Mouse (Mus musculus) thymus, postnatal 0 days (tissue): ENCODE measurements around the gene Plxna1. TPM values are rescaled to one million over a fixed set of nuclear protein-coding genes. Genes with fewer than 3 reads are reported as not detected.

ENCODE experiments used
- DNase-seq: peaks from one replicate; pipeline ENCODE4 v3.0.0-alpha.2; 2015; ENCODE audit warnings: low spot score
- polyA plus RNA-seq: library from polyadenylated mRNA; unstranded; fragments of >200 nt; fragmentation: Nextera tagmentation; extraction: Ambion mirVana; gene quantifications from 2 replicates; pipeline ENCODE4 v1.2.1, GENCODE M21; 2015

The Plxna1 gene
- 9.8 and 11.1 TPM in 2 replicates for polyA plus RNA-seq

- peak; percentile 66 for DNase-seq
Observed at GRCm38 (mm10) chr6:89362281-89363106, at the start of gene Plxna1. Gene Plxna1, minus strand, starts transcription at chr6:89362620.

DNA sequence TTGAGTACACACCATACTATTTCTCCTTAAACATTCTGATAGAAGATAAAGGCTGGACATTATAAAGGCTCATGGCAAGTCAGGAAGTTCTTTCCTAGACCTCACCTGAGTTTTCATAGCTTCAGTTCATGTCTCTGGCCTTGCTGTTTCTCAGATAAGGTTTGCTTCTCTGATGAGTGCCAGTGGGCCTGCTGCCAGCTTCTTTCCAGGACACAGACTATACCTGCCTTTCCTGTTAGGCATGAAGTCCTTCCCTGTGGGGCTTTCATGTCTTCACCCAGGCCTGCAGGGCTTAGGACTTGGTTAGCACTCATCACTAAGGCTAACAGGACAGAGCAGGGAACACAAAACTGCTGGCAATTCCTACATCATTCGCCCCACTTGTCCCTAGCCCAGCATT, 46.6 kb upstream of the Plxna1 start:
- DNase-seq = no peak

GRCm38 (mm10) chr6:89408259-89408658, 45.8 kb upstream of the Plxna1 start:
- no peak for DNase-seq

GRCm38 (mm10) chr6:89407247-89407889, 44.9 kb upstream of the Plxna1 start:
- no peak for DNase-seq

DNA sequence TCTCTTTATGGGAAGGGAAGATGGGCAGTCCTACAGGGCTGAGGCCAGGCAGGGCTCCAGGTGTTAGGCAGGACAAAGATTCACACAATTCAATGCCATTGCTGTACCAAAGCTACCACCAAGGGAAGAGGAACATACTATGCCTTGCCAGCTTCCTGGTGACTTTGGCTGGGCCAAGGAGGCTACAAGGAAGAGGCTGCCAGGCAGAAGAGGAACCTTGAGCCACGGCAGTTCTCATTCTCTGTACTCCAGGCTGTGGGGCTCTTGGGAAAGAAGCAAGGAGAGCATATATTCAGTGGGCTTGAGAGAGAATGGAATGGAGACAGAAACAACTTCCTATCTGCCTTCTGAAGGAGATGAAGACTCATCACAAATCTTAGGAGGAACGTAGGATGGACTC, 42.5 kb upstream of the Plxna1 start:
- DNase-seq = no peak

- no peak for DNase-seq
Observed at GRCm38 (mm10) chr6:89403257-89404225, 41.1 kb upstream of the Plxna1 start.

- no peak for DNase-seq
Observed at GRCm38 (mm10) chr6:89402406-89402805, 40.0 kb upstream of the Plxna1 start.

DNA sequence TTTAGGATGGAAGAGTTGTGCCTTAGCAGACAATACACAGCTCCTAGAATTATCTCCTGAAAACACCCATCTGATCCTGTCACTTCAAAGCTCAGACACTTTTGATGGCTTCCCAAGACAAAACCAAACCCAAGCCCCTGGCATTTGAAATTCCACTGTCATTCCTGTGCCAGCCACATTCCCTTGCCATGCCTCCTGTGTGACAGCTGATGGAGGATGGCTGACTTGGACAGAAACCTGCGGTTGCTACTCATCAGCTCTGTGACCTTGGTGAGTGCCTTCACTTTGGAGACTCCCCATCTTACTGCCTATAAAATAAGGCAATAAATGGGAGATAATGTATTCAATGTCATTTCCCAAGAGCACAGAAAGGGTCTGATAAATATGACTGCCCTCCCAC, 37.1 kb upstream of the Plxna1 start:
- DNase-seq = no peak

DNA sequence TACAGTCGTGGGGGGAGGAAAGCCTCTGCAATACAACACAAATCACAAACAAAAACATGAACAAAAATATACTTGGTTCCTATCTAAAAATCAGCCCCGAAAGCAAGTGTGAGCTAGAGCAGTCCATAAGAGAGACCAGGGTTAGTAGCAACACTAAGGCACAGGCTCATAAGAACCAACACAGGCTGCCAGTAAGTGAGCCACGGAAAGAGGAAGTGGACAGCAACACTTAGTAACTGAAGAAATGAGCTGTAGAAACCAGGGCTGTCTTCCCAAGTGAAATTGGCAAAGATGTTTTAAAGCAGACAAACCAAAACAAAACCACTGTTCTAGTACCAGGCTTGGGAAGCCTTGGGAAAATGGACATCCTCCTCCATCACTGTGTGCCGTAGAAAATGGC, 35.5 kb upstream of the Plxna1 start:
- no peak for DNase-seq

GRCm38 (mm10) chr6:89393820-89394219, 31.4 kb upstream of the Plxna1 start:
- DNase-seq = no peak

DNA sequence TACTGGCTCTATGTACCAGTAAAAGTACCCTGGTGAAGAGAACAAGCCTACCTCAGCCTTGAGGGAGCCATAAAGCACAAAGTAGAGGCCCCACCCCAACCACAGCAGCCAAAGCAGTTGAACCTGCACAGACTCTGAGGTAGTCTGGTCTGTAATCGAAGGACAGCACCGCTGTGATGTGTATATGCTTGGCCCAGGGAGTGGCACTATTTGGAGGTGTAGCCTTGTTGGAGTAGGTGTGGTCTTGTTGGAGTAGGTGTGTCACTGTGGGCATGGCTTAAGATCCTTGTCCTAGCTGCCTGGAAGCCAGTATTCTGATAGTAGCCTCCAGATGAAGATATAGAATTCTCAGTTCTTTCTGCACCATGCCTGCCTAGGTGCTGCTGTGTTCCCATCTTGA, 29.8 kb upstream of the Plxna1 start:
- no peak for DNase-seq

GRCm38 (mm10) chr6:89389771-89390170, 27.4 kb upstream of the Plxna1 start:
- DNase-seq = no peak

GRCm38 (mm10) chr6:89386956-89387355, 24.5 kb upstream of the Plxna1 start:
- DNase-seq = no peak

DNA sequence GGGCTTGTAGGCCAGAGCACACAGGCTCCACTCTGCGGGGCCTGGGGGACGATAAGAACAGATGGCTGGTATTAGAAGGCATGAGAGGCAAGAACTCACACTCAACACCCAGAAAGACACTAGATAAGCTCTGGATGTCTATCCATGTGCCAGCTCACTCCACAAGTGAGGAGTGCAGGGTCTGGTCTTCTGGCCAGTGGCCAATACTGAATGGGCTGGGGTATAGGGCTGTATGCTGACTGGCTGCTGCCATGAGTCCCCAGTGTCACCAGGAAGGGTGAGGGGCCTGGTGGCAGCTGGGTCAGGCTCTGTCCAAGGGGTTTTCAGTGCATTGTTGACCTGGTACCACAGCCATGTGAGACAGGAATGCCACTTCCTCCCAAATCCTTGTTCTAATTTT, 22.3 kb upstream of the Plxna1 start:
- no peak for DNase-seq

DNA sequence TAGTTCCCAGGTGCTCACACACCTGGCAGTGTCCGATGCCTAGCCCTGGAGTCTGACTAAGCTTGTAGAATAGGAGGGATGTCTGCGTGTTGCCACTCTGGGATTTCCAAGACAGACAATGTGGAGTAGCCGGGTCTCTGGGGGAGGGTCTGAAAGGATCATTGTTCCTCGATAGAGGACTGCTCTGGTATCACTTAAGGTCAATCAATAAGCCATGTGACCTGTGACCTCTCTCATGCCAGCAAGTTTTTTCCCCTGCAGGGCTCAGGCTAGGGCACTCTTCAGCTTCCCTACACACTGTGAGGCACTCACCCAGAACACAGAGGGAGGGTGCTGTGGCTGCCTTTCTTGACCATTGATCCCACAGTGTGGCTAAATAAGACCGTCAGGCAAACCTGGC, 19.4 kb upstream of the Plxna1 start:
- DNase-seq = no peak

DNA sequence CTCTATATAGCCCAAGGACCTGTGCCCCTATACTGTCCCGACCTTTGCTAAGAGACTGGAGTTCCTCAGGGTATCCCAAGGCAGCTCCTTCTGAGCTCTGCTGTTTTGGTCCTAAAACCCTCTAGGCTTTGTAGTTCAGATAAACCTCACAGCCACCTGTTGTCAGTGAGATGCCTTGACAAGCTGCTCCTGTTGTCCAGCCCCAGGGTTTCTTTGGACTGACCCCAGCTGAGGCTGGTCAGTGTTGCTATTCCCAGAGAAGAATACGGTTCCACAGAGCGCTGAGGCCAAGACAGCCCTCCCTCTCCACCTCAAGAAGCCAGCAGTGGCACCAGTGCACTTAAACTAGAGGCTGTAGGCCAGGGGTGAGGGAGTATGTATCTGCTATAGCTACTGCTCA, 18.8 kb upstream of the Plxna1 start:
- no peak for DNase-seq

DNA sequence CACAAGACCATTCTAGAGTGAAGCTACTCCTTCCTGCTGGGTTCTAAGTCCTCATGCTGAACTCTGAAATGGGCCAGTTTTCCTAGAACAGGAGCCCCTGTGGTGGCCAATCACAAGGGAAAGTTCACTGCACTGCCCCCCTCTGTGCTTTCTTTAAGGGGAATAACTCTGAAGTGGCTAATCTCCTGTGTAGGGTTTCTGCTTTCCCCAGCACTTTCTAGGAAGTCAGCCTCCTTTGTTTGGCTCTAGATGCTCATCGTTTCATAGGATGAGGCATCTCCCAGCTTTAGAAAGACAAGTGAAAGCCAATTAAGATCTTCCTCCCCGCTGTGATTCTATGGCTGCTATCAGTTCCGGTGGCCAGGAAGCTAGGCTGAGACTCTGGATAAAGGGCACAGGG, 18.3 kb upstream of the Plxna1 start:
- DNase-seq = no peak

GRCm38 (mm10) chr6:89378264-89378663, 15.8 kb upstream of the Plxna1 start:
- DNase-seq = no peak

DNA sequence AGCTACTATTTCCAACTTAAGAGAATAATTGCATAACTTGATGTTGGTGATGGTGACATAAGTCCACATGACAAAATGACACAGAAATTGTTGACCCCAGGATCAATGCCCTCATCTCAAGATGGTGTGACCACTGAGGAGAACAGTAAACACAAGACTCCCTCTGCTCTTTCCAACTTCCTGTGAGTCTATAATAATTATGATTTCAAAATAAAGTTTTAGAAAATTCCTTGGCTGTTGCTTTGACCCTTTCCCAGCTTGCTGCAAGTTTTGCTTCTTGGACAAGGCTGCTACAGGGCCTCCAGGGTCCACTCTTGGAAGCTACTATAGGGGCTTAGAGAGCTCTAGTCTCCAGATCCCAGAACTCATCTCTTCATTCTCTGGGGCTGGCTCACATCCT, 6.4 kb upstream of the Plxna1 start:
- DNase-seq = no peak

DNA sequence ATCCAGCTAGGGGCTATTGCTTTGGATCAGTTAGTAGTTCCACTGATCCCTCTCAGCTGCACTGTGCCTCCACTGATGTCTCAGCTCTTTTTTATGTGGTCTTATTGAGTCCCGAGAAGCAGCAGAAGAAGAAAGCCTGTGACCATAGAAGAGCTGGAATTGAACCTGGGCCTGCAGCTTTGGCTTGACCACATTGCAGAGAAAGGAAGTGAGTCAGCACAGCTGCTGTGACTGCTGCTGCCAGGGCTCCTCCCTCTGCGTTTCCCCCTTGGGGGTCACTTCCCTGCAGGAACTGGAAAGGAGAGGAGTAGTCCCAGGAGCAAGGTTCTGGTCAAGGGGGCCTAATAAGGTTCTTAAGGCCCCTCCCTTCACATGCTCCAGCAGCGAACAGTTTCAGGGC, 1.9 kb upstream of the Plxna1 start:
- peak; percentile 10 for DNase-seq

GRCm38 (mm10) chr6:89363107-89363451, 659 bp upstream of the Plxna1 start:
- no peak for DNase-seq
